Mouse (Mus musculus): ENCODE measurements around the gene Bloc1s6.

Bloc1s6 gene

GRCm38 (mm10) chr2:122762991-122763390 is 24.7 kb downstream of the Bloc1s6 start:
- in situ Hi-C loops (cut with MboI, MseI): no loop called here

DNA sequence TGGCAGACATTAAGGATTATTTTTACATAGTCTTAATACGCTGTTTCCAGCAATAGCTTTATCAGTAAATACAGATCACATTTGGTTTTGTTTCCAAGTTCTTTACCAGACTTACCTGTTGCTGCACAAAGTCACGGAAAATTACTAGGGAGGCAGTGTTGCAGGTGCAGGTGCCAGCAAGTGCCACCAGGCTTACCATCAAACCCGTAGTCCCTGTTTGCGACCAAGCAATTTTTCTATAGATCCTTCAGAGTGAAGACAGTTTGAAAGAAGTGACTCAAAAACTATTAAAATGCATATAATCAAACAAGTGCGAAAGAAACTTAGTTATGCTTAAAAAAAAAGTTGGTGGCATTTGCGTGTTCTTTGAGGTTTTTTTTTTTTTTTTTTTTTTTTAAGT is 26.2 kb downstream of the Bloc1s6 start:
- in situ Hi-C loops (cut with MboI, MseI): no loop called here

GRCm38 (mm10) chr2:122765071-122765793 is 26.9 kb downstream of the Bloc1s6 start, which contains the start of gene Sqor:
TSS of gene Sqor (plus strand) at chr2:122765237.
- in situ Hi-C loops (cut with MboI, MseI): no loop called here

GRCm38 (mm10) chr2:122765794-122766145 is 27.5 kb downstream of the Bloc1s6 start:
- in situ Hi-C loops (cut with MboI, MseI): no loop called here

- in situ Hi-C loops (cut with MboI, MseI): no loop called here
These were observed 32.7 kb downstream of the Bloc1s6 start for GRCm38 (mm10) chr2:122771002-122771401.

DNA sequence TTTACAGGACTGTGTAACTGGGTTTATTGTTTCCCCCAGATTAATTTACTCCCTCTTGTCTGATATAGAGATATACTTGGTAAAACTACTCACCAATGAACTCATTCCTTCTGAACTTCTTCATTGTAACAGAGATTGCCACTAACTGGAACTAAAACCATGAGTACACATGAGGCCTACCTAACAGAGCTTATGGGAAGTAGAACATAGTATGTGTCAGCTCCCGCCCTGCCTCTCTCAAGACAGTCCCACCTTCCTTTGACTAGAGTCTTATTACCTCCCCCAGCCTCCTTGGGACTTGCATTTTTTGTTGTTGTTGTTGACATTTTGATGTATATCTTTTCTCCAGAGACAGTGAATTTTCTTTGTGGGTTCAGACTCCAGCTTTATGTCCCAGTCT is 34.6 kb downstream of the Bloc1s6 start:
- in situ Hi-C loops (cut with MboI, MseI): no loop called here

DNA sequence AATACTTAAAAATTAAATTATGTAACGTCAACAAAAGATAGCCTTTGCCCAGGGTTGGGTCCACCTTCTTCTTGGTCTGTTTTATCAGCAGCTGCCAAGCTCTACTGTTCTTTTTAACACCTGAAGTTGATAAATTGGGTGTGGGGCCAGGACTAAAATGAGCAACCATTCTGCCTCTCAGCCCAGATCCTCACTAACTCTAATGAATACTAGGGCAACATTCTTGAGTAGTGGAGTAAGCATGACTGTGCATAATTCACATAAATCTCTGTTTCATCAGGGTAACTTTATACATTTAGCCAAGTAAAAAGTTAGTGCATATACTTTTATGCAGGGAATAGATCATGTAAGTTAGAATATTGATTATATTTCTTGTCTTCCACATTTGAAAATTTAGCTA is 37.2 kb downstream of the Bloc1s6 start:
- in situ Hi-C loops (cut with MboI, MseI): no loop called here

DNA sequence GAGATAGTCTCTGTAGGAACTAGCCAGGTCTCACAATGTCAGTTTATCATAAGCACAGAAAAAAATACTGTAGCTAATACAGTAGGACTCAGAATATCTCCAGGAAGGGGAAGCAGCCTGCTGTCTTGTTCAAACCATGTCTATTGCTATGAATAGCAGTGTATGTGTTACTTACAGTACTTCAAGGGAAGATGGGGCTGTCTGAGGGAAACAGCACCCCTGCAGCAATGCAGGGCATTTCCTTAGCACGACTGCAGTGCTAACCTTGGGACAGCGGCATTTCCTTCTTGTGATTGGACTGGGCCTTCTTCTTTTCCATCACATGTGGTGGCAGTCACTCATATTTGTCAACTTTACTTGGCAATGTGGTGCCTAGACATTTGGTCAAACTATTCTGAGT is 38.5 kb downstream of the Bloc1s6 start:
- in situ Hi-C loops (cut with MboI, MseI): no loop called here

DNA sequence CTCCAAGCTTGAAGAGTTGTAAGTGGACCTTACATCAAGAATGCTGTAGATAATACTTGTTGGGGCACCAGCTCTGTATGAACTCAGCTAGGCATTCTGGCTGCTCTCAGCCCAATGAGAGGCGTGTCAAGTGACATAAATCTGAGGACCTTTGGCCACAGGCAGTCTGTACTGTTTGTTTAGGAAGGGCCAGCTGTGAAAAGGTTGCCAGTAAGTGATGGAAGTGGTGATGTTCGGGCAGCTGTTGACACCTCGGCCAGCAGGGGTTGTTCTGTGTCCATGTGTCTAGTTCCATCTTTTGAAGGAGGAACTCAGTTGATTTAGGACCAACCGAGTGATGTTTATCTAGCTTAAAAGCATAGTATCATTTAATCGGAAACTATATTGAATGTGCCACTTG is 41.7 kb downstream of the Bloc1s6 start:
- in situ Hi-C loops (cut with MboI, MseI): no loop called here

GRCm38 (mm10) chr2:122780447-122780846 is 42.1 kb downstream of the Bloc1s6 start:
- in situ Hi-C loops (cut with MboI, MseI): no loop called here

DNA sequence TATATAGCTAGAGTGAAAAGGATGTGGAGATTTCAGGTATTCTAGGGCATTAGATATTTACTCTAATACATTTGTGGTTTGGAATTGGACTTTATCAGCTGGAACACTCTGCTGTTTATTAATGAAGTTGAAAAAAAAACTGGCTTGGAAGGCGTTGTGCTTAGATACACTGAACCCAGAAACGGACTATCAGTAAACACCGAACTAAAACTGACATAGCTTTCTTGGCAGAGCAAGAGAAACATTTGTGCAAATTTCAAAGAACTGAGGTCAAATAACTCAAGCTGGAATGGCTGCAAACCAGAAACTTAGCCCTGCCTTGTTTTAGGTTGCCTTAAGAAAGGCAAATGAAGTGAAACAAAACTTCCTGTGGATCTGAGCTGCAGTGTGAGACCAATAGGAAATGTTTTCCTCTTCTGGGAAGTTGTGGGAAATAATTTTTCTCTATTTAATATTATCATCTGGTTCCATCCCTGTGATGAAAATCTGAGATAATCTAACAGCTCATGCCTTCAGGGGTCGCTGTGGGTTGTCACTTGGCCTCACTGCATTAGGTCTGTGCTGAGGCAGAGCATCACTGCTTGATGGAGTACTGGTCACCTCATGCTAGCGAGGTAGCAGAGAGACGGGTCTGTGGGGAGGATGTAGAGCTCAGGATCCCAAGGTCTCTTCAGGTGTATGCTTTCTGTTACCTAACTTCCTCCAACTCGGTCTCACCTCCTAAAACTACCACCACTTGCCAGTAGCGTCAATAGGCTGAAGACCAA is 43.5 kb downstream of the Bloc1s6 start:
- in situ Hi-C loops (cut with MboI, MseI): no loop called here

DNA sequence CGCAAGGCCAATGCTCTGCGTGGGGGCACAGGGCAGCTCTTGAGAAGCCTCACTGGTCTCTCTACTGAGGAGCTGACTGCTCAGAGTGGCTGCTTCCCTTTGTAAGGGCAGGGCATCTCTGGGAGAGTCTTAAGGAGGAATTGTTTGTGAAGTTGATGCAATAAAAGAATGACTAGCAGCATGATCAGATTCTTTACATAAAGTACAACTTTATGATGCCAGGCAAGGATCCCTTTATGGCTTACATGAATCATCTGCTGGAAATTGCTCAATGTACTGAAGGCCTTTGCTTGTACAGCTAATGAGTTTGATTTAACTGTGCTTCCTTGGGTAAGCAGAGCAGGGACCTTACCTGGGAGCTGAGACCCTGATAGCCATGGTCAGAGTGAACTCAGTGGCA is 45.4 kb downstream of the Bloc1s6 start:
- in situ Hi-C loops (cut with MboI, MseI): no loop called here

DNA sequence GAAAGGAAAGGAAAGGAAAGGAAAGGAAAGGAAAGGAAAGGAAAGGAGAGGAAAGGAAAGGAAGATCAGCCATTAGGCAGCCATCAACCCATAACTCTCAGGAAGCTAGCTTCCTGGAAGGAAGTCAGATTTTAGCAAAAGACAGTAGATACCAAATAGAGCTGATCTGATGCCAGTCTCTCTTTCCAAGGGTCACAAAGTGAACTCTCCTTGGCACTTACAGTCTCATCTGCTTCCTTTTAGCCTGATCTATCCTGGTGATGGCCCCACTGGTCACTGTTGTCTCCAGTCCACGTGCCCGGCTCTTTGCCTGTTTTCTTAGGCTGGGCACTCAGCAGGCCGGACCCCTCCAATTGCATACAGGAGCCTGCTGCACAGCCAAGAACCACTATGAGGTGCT is 46.4 kb downstream of the Bloc1s6 start:
- in situ Hi-C loops (cut with MboI, MseI): no loop called here

DNA sequence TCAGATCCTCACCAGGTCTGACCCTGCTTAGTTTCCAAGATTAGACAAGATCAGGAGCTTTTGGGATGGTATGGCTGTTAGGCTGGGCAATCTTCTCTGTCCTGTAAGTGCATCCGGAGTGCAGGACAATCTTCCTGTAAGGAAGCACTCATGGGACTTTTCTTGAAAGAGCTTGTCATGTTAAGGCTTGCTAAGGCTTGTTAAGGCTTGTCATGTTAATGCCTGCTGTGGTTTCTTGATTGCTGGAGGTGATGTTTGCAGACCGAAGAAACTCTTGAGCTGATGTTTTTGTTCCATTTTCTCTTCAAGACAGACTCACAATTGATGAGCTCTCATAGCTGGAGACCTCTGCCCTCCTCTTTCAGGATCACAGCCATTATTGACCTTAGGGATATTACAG is 47.9 kb downstream of the Bloc1s6 start:
- in situ Hi-C loops (cut with MboI, MseI): no loop called here

DNA sequence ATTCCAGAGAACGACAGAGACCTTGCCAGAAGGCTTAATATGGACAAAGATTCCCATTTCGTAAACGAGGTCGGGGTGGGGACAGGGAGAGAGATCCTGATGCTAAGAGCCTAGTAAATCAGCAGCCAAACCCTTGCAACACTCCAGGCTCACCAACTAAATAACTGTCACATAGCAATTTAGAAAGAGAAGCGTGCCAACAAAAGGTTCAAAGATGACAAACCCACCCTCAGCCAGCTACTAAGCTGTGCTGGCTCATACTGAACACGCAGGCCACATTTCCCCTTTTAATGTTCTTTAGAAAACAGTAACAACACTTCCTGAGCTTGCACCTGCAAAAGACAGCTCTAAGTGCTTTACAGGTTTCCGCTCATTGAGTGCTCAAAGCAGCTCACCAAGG is 51.0 kb downstream of the Bloc1s6 start:
- in situ Hi-C loops (cut with MboI, MseI): no loop called here

DNA sequence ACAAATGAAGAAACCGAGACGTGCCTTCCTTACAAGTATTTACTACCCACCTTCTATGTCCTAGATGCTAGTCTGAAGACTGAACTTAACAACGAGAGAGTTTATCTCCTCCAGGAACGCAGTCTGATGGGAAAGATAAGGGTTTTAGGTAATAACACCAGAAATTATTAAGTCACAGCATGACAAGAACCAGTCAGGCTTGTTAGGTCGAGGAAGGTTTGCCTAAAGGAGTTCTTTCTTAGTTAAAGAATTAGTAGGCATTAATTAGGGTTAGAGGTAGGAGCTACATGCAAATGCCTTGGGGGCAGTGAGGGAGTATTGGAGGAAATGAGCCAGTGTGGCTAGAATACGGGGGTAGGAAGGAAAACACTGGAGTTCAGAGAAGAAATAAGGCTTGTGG is 51.4 kb downstream of the Bloc1s6 start:
- in situ Hi-C loops (cut with MboI, MseI): no loop called here

All from T-helper 17 cell (primary cell).